Comparison of ENCODE assay signal across 9 mouse cellular contexts in the genomic region with DNA sequence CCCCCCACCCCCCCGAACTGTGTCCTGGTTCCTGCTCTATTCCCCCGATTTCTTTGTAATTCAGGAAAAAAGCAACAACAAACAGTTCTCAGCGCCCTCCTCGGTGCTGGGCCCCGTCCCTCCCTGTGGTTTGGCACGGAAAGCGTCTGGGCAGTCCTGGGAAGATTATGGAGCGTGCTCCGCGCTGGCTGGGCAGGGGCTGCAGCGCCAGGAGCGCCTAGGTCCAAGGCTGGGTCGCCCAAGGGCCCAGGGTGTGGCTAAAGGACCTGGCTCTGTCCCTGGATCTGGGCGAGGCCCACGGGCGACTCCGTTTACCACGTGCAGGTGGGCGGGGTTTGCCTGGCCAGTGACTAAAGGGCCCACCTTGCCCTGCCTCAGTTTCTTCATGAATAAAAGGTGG. TPM values are rescaled to one million over a fixed set of nuclear protein-coding genes. Genes with fewer than 3 reads are reported as not detected.
DNase-seq lines count a peak whose midpoint lies in the region; ATAC-seq and TF ChIP-seq lines count a peak whose summit lies in the region.
"Had no signal": no experiment of that assay in that cellular context is flagged by ENCODE, and none has a peak within 500 bp of the region (broad histone marks: within the 10 kb centered on the region; RNA-seq: fewer than 3 reads in every experiment).

No protein-coding gene starts in this region.

- no peak overlapping the region for H3K9ac ChIP-seq in intestine, embryonic 16.5 days (ENCODE audit: low read depth, low read length)
- no peak overlapping the region; the same call in 1 of the 2 replicates for H3K9ac ChIP-seq in neural tube, embryonic 15.5 days (replicated peaks)

- no peak for TF ChIP-seq CTCF in E14TG2a.4 (conservative IDR thresholded peaks at IDR 0.05; ENCODE audit: low read length)

- 0 out of 2 replicates have a peak, but pooled peaks have one; percentile 31 for ATAC-seq in intestine, embryonic 16.5 days
- ATAC-seq in neural tube, embryonic 15.5 days (ENCODE audit: low FRiP score) = peak; percentile 84

- H3K27ac ChIP-seq in intestine, embryonic 16.5 days (ENCODE audit: low read length) = no peak overlapping the region
- no peak overlapping the region; the same call in 1 of the 2 replicates for H3K27ac ChIP-seq in neural tube, embryonic 15.5 days (replicated peaks)

- peaks cover 67% of the 10 kb centered on the region for H3K27me3 ChIP-seq in E14TG2a.4 (ENCODE audit: insufficient read depth, low read length)
- H3K27me3 ChIP-seq in intestine, embryonic 16.5 days (replicated peaks; ENCODE audit: control insufficient read depth, insufficient read depth, low read length) = peaks cover 29% of the 10 kb centered on the region
- H3K27me3 ChIP-seq in neural tube, embryonic 15.5 days (replicated peaks) = peaks cover 43% of the 10 kb centered on the region

- peaks cover 16% of the 10 kb centered on the region for H3K4me1 ChIP-seq in E14TG2a.4 (replicated peaks; ENCODE audit: low read depth, low read length)
- peaks cover 4% of the 10 kb centered on the region; the same call in 1 of the 2 replicates for H3K4me1 ChIP-seq in intestine, embryonic 16.5 days (ENCODE audit: control insufficient read depth, insufficient read depth, low read length)
- H3K4me1 ChIP-seq in neural tube, embryonic 15.5 days = peaks cover 15% of the 10 kb centered on the region

- no peaks in the 10 kb centered on the region for H3K36me3 ChIP-seq in E14TG2a.4 (ENCODE audit: insufficient read depth, low read length)
- no peaks in the 10 kb centered on the region for H3K36me3 ChIP-seq in intestine, embryonic 16.5 days (ENCODE audit: control insufficient read depth, insufficient read depth, low read length)
- no peaks in the 10 kb centered on the region for H3K36me3 ChIP-seq in neural tube, embryonic 15.5 days

- DNase-seq in adrenal gland, adult 8-10 months = peak; percentile 7
- DNase-seq in adrenal gland, adult 2 months = no peak
- peak; percentile 49 to 57 for DNase-seq in heart, adult 18-20 months
- DNase-seq in left cerebral cortex, adult 18-20 months (ENCODE audit: low spot score in 2 of 2) = no peak
- no peak for DNase-seq in layer of hippocampus, postnatal 25 days (ENCODE audit: extremely low spot score in 1 of 2, low spot score in 1 of 2)

- H3K4me3 ChIP-seq in E14TG2a.4 (replicated peaks; ENCODE audit: low read length) = peak overlapping the region; percentile 64
- peak overlapping the region; percentile 25 for H3K4me3 ChIP-seq in intestine, embryonic 16.5 days (ENCODE audit: low read length)
- H3K4me3 ChIP-seq in neural tube, embryonic 15.5 days (replicated peaks) = peak overlapping the region; percentile 34
- H3K4me3 ChIP-seq: megakaryocyte, embryonic 14.5 days had no signal

- peaks cover 10% of the 10 kb centered on the region for H3K9me3 ChIP-seq in E14TG2a.4 (ENCODE audit: low read length)
- H3K9me3 ChIP-seq in intestine, embryonic 16.5 days (ENCODE audit: control insufficient read depth, low read length) = no peaks in the 10 kb centered on the region
- H3K9me3 ChIP-seq in neural tube, embryonic 15.5 days (replicated peaks) = no peaks in the 10 kb centered on the region
- H3K9me3 ChIP-seq: megakaryocyte, embryonic 14.5 days had no signal

- H3K4me2 ChIP-seq in intestine, embryonic 16.5 days (ENCODE audit: low read depth, low read length) = peak overlapping the region; percentile 33; the same call in 1 of the 2 replicates
- peak overlapping the region; percentile 69 for H3K4me2 ChIP-seq in neural tube, embryonic 15.5 days

- 5% methylated on average over 19 of the region's 19 CpGs for WGBS in intestine, embryonic 16.5 days
- WGBS in neural tube, embryonic 15.5 days = under 1% methylated on average over 19 of the region's 19 CpGs

RNA-seq across cellular contexts. Expression of a gene that starts 27.9 kb away (rescaled TPM):
- under 1 TPM in 1 of 4 experiments, not detected in 3; 0.07 TPM for total RNA-seq in adrenal gland, adult 8-10 months (2022)
- under 1 TPM in 1 of 2 experiments, not detected in 1; 0.14 TPM for total RNA-seq in adrenal gland, adult 2 months (2021)
- polyA plus RNA-seq in adrenal gland, adult 2 months (2012; rRNA removed) = not detected in 2 replicates
- total RNA-seq in heart, adult 18-20 months (2021) = not detected
- 0.54 and 0.56 TPM in 2 replicates for polyA plus RNA-seq in intestine, embryonic 16.5 days (2015; fragmentation: Nextera tagmentation; extraction: Ambion mirVana)
- polyA plus RNA-seq in neural tube, embryonic 15.5 days (2015; fragmentation: Nextera tagmentation; extraction: Ambion mirVana) = 0.43 and 0.68 TPM in 2 replicates
- total RNA-seq in left cerebral cortex, adult 18-20 months (2021) = not detected
- under 1 TPM; 0.07 to 0.09 TPM for total RNA-seq in layer of hippocampus, postnatal 25 days (2021)

Comparison
In these comparisons a context has a peak if more than half of its experiments do, and no peak if none do; other contexts are left out.
1. DNase-seq: peak in adrenal gland, adult 8-10 months (single experiment) and heart, adult 18-20 months (2 of 2); none in adrenal gland, adult 2 months (single experiment), left cerebral cortex, adult 18-20 months (0 of 2) and layer of hippocampus, postnatal 25 days (0 of 2).
2. Peak in every context shown above with its lines, with median percentiles within 50 percentile points of each other: H3K4me3 ChIP-seq.